ENCODE assay signal across 8 mouse cellular contexts in the genomic region with DNA sequence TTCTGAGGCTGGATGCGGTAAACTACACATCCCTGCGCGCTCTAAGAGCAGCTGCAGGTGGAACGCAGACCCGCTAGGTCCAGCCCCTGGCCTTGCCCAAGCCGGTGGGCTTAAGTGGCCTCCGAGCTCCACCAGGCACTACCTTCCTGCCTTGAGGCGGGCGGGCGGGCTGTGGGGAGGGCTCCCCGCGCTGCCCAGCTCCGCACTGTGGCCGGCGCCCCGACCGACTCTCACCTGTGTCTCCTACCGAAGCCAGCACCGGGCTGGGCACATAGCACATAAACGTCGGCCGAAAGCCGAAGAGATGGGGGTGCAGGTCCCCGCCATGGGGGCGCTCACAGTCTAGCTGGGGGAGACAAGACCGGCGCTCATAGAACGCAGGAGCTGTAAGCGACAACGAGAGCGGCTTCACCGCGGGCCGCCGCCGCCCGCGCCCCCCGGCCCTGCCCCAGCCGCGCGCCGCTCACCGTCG. TPM values are rescaled to one million over a fixed set of nuclear protein-coding genes. Genes with fewer than 3 reads are reported as not detected.
DNase-seq lines count a peak whose midpoint lies in the region; ATAC-seq and TF ChIP-seq lines count a peak whose summit lies in the region.

No protein-coding gene starts in this region.

- WGBS in heart, embryonic 12.5 days = under 1% methylated on average over 40 of the region's 45 CpGs
- under 1% methylated on average over 45 of the region's 45 CpGs for WGBS in embryonic facial prominence, embryonic 10.5 days
- under 1% methylated on average over 43 of the region's 45 CpGs for WGBS in intestine, embryonic 14.5 days
- WGBS in midbrain, embryonic 14.5 days = under 1% methylated on average over 44 of the region's 45 CpGs

- peak overlapping the region; percentile 34 for H3K27ac ChIP-seq in heart, embryonic 12.5 days (ENCODE audit: poor library complexity, severe bottlenecking)
- no peak overlapping the region for H3K27ac ChIP-seq in ES-Bruce4 (ENCODE audit: insufficient read depth, low read length)
- H3K27ac ChIP-seq in embryonic facial prominence, embryonic 10.5 days (replicated peaks) = peak overlapping the region; percentile 91
- peak overlapping the region; percentile 47; the same call in 1 of the 2 replicates for H3K27ac ChIP-seq in intestine, embryonic 14.5 days (ENCODE audit: low read depth)
- H3K27ac ChIP-seq in midbrain, embryonic 14.5 days (replicated peaks; ENCODE audit: low read depth, low read length) = peak overlapping the region; percentile 77

- H3K4me1 ChIP-seq in heart, embryonic 12.5 days (replicated peaks) = peaks cover 20% of the 10 kb centered on the region
- H3K4me1 ChIP-seq in ES-Bruce4 (ENCODE audit: control insufficient read depth, insufficient read depth, low read length) = no peaks in the 10 kb centered on the region
- H3K4me1 ChIP-seq in embryonic facial prominence, embryonic 10.5 days = peaks cover 24% of the 10 kb centered on the region
- H3K4me1 ChIP-seq in intestine, embryonic 14.5 days (replicated peaks; ENCODE audit: control insufficient read depth, insufficient read depth, low read length) = peaks cover 11% of the 10 kb centered on the region
- peaks cover 12% of the 10 kb centered on the region for H3K4me1 ChIP-seq in midbrain, embryonic 14.5 days (ENCODE audit: control insufficient read depth, insufficient read depth, low read length)

- no peak for TF ChIP-seq POLR2A in ES-Bruce4 (IDR thresholded peaks at IDR 0.05; ENCODE audit: insufficient read depth, low read length)

- peaks cover 76% of the 10 kb centered on the region for H3K36me3 ChIP-seq in heart, embryonic 12.5 days
- peaks cover 65% of the 10 kb centered on the region for H3K36me3 ChIP-seq in ES-Bruce4 (ENCODE audit: control insufficient read depth, insufficient read depth, low read length, poor library complexity, severe bottlenecking)
- peaks cover 80% of the 10 kb centered on the region for H3K36me3 ChIP-seq in embryonic facial prominence, embryonic 10.5 days (replicated peaks)
- H3K36me3 ChIP-seq in intestine, embryonic 14.5 days (ENCODE audit: control insufficient read depth, insufficient read depth, low read length) = peaks cover 71% of the 10 kb centered on the region
- H3K36me3 ChIP-seq in midbrain, embryonic 14.5 days (ENCODE audit: control insufficient read depth, insufficient read depth, low read length) = peaks cover 77% of the 10 kb centered on the region

- intact Hi-C loops in heart, postnatal 10 days (cut with DNase I) = no loop called here
- intact Hi-C loops in left cerebral cortex, postnatal 10 days (cut with DNase I) = loop anchor here (10.0 kb wide), 1 partner anchor 234 kb away; no protein-coding TSS in a partner anchor

- ATAC-seq in heart, embryonic 12.5 days (ENCODE audit: insufficient number of reproducible peaks, low FRiP score) = peak; percentile 58
- ATAC-seq in intestine, embryonic 14.5 days (replicated peaks; ENCODE audit: low FRiP score, low TSS enrichment, low read depth) = peak; percentile 59
- peak; percentile 57 for ATAC-seq in midbrain, embryonic 14.5 days (ENCODE audit: low FRiP score, low TSS enrichment)
- no peak for ATAC-seq in megakaryocyte progenitor cell, adult 5-6 weeks (replicated peaks; ENCODE audit: poor library complexity)

- peak overlapping the region; percentile 98 for H3K4me2 ChIP-seq in heart, embryonic 12.5 days
- H3K4me2 ChIP-seq in intestine, embryonic 14.5 days (ENCODE audit: low read length) = peak overlapping the region; percentile 93
- H3K4me2 ChIP-seq in midbrain, embryonic 14.5 days (ENCODE audit: low read length) = peak overlapping the region; percentile 98

- TF ChIP-seq EP300 in ES-Bruce4 (IDR thresholded peaks at IDR 0.05; ENCODE audit: insufficient read depth, low read depth, low read length) = no peak

- no peak for DNase-seq in heart, postnatal 10 days
- DNase-seq in embryonic facial prominence, embryonic 10.5 days (ENCODE audit: low spot score) = peak; percentile 55
- DNase-seq in intestine, embryonic 14.5 days (ENCODE audit: low spot score) = peak; percentile 78
- DNase-seq in midbrain, embryonic 14.5 days = peak; percentile 18
- DNase-seq in left cerebral cortex, postnatal 10 days (ENCODE audit: extremely low spot score in 1 of 2, low spot score in 2 of 2) = no peak

- no peaks in the 10 kb centered on the region for H3K9me3 ChIP-seq in heart, embryonic 12.5 days (replicated peaks)
- no peaks in the 10 kb centered on the region for H3K9me3 ChIP-seq in ES-Bruce4 (replicated peaks; ENCODE audit: control insufficient read depth, insufficient read depth, low read length, poor library complexity, severe bottlenecking)
- no peaks in the 10 kb centered on the region for H3K9me3 ChIP-seq in embryonic facial prominence, embryonic 10.5 days
- no peaks in the 10 kb centered on the region for H3K9me3 ChIP-seq in intestine, embryonic 14.5 days (ENCODE audit: control insufficient read depth, low read length)
- H3K9me3 ChIP-seq in midbrain, embryonic 14.5 days (ENCODE audit: control insufficient read depth, low read length) = no peaks in the 10 kb centered on the region

- no peaks in the 10 kb centered on the region for H3K27me3 ChIP-seq in heart, embryonic 12.5 days (replicated peaks)
- no peaks in the 10 kb centered on the region for H3K27me3 ChIP-seq in ES-Bruce4 (ENCODE audit: control insufficient read depth, insufficient read depth, low read length, poor library complexity, severe bottlenecking)
- H3K27me3 ChIP-seq in embryonic facial prominence, embryonic 10.5 days (replicated peaks; ENCODE audit: low read depth, poor library complexity, severe bottlenecking) = no peaks in the 10 kb centered on the region
- no peaks in the 10 kb centered on the region for H3K27me3 ChIP-seq in intestine, embryonic 14.5 days (replicated peaks; ENCODE audit: control insufficient read depth, insufficient read depth, low read length)
- no peaks in the 10 kb centered on the region for H3K27me3 ChIP-seq in midbrain, embryonic 14.5 days (ENCODE audit: control insufficient read depth, insufficient read depth, low read length)

- H3K4me3 ChIP-seq in heart, embryonic 12.5 days = peak overlapping the region; percentile 95
- H3K4me3 ChIP-seq in ES-Bruce4 (ENCODE audit: low read depth, low read length) = peak overlapping the region; percentile 93
- H3K4me3 ChIP-seq in embryonic facial prominence, embryonic 10.5 days = peak overlapping the region; percentile 98
- H3K4me3 ChIP-seq in intestine, embryonic 14.5 days (ENCODE audit: low read depth, low read length) = peak overlapping the region; percentile 53
- H3K4me3 ChIP-seq in midbrain, embryonic 14.5 days (replicated peaks; ENCODE audit: low read depth, low read length) = peak overlapping the region; percentile 97

- H3K9ac ChIP-seq in heart, embryonic 12.5 days = peak overlapping the region; percentile 94
- peak overlapping the region; percentile 86 for H3K9ac ChIP-seq in ES-Bruce4 (ENCODE audit: low read depth, poor library complexity, severe bottlenecking)
- peak overlapping the region; percentile 82 for H3K9ac ChIP-seq in intestine, embryonic 14.5 days (ENCODE audit: low read length)
- peak overlapping the region; percentile 92 for H3K9ac ChIP-seq in midbrain, embryonic 14.5 days (replicated peaks; ENCODE audit: low read length)

- no peak for TF ChIP-seq CTCF in ES-Bruce4 (IDR thresholded peaks at IDR 0.05; ENCODE audit: low read depth, low read length)

RNA-seq across cellular contexts. Expression of a gene that starts 0.4 kb away (rescaled TPM):
- 91.7 and 95.5 TPM in 2 replicates for polyA plus RNA-seq in heart, embryonic 12.5 days (2016; fragmentation: Nextera tagmentation; extraction: Ambion mirVana)
- total RNA-seq in heart, postnatal 10 days (2021) = 10 to 100 TPM; 58.5 to 58.8 TPM
- 68.4 and 83.0 TPM in 2 replicates for polyA plus RNA-seq in ES-Bruce4 (2011; ENCODE audit: insufficient read depth, insufficient read length, low read depth, missing spikeins)
- 133 and 137 TPM in 2 replicates for polyA plus RNA-seq in embryonic facial prominence, embryonic 10.5 days (2016; fragmentation: Nextera tagmentation; extraction: Ambion mirVana)
- 96.2 and 101 TPM in 2 replicates for polyA plus RNA-seq in intestine, embryonic 14.5 days (2014; fragmentation: Nextera tagmentation; extraction: Ambion mirVana)
- 143 and 161 TPM in 2 replicates for polyA plus RNA-seq in midbrain, embryonic 14.5 days (2014; fragmentation: Nextera tagmentation; extraction: Ambion mirVana)
- 100 to 1,000 TPM; 187 to 190 TPM for total RNA-seq in left cerebral cortex, postnatal 10 days (2021)
- total RNA-seq in megakaryocyte progenitor cell, adult 5-6 weeks (2015) = 44.4 and 53.5 TPM in 2 replicates
- total RNA-seq in megakaryocyte progenitor cell, adult 5-6 weeks (2017) = 33.6 and 37.9 TPM in 2 replicates

RNA-seq across cellular contexts. Expression of a gene that starts 0.4 kb away (rescaled TPM):
- 142 and 145 TPM in 2 replicates for polyA plus RNA-seq in heart, embryonic 12.5 days (2016; fragmentation: Nextera tagmentation; extraction: Ambion mirVana)
- total RNA-seq in heart, postnatal 10 days (2021) = 100 to 1,000 TPM; 116 to 130 TPM
- polyA plus RNA-seq in ES-Bruce4 (2011; ENCODE audit: insufficient read depth, insufficient read length, low read depth, missing spikeins) = 161 and 167 TPM in 2 replicates
- 144 and 151 TPM in 2 replicates for polyA plus RNA-seq in embryonic facial prominence, embryonic 10.5 days (2016; fragmentation: Nextera tagmentation; extraction: Ambion mirVana)
- polyA plus RNA-seq in intestine, embryonic 14.5 days (2014; fragmentation: Nextera tagmentation; extraction: Ambion mirVana) = 90.2 and 99.7 TPM in 2 replicates
- polyA plus RNA-seq in midbrain, embryonic 14.5 days (2014; fragmentation: Nextera tagmentation; extraction: Ambion mirVana) = 68.0 and 80.9 TPM in 2 replicates
- total RNA-seq in left cerebral cortex, postnatal 10 days (2021) = 100 to 1,000 TPM; 126 to 129 TPM
- total RNA-seq in megakaryocyte progenitor cell, adult 5-6 weeks (2015) = 36.7 and 50.1 TPM in 2 replicates
- 52.8 and 62.4 TPM in 2 replicates for total RNA-seq in megakaryocyte progenitor cell, adult 5-6 weeks (2017)

RNA-seq across cellular contexts. Expression of a gene that starts 8.3 kb away (rescaled TPM):
- 20.4 and 23.5 TPM in 2 replicates for polyA plus RNA-seq in heart, embryonic 12.5 days (2016; fragmentation: Nextera tagmentation; extraction: Ambion mirVana)
- total RNA-seq in heart, postnatal 10 days (2021) = 10 to 100 TPM; 13.0 to 15.5 TPM
- polyA plus RNA-seq in ES-Bruce4 (2011; ENCODE audit: insufficient read depth, insufficient read length, low read depth, missing spikeins) = 51.4 and 54.3 TPM in 2 replicates
- 39.3 and 39.8 TPM in 2 replicates for polyA plus RNA-seq in embryonic facial prominence, embryonic 10.5 days (2016; fragmentation: Nextera tagmentation; extraction: Ambion mirVana)
- 30.4 and 31.1 TPM in 2 replicates for polyA plus RNA-seq in intestine, embryonic 14.5 days (2014; fragmentation: Nextera tagmentation; extraction: Ambion mirVana)
- 25.3 and 30.7 TPM in 2 replicates for polyA plus RNA-seq in midbrain, embryonic 14.5 days (2014; fragmentation: Nextera tagmentation; extraction: Ambion mirVana)
- total RNA-seq in left cerebral cortex, postnatal 10 days (2021) = 10 to 100 TPM; 78.8 to 80.9 TPM
- total RNA-seq in megakaryocyte progenitor cell, adult 5-6 weeks (2015) = 15.6 and 23.2 TPM in 2 replicates
- total RNA-seq in megakaryocyte progenitor cell, adult 5-6 weeks (2017) = 35.6 and 41.8 TPM in 2 replicates

RNA-seq across cellular contexts. Expression of a gene that starts 20.3 kb away (rescaled TPM):
- polyA plus RNA-seq in heart, embryonic 12.5 days (2016; fragmentation: Nextera tagmentation; extraction: Ambion mirVana) = 17.7 and 19.1 TPM in 2 replicates
- 10 to 100 TPM; 15.3 to 17.1 TPM for total RNA-seq in heart, postnatal 10 days (2021)
- 7.3 and 15.3 TPM in 2 replicates for polyA plus RNA-seq in ES-Bruce4 (2011; ENCODE audit: insufficient read depth, insufficient read length, low read depth, missing spikeins)
- polyA plus RNA-seq in embryonic facial prominence, embryonic 10.5 days (2016; fragmentation: Nextera tagmentation; extraction: Ambion mirVana) = 28.6 and 31.8 TPM in 2 replicates
- polyA plus RNA-seq in intestine, embryonic 14.5 days (2014; fragmentation: Nextera tagmentation; extraction: Ambion mirVana) = 18.4 and 22.8 TPM in 2 replicates
- 20.7 and 26.3 TPM in 2 replicates for polyA plus RNA-seq in midbrain, embryonic 14.5 days (2014; fragmentation: Nextera tagmentation; extraction: Ambion mirVana)
- total RNA-seq in left cerebral cortex, postnatal 10 days (2021) = 10 to 100 TPM; 17.3 to 19.6 TPM
- 13.5 and 13.9 TPM in 2 replicates for total RNA-seq in megakaryocyte progenitor cell, adult 5-6 weeks (2015)
- total RNA-seq in megakaryocyte progenitor cell, adult 5-6 weeks (2017) = 5.3 and 7.1 TPM in 2 replicates

RNA-seq across cellular contexts. Expression of a gene that starts 28.0 kb away (rescaled TPM):
- 0.56 and 0.58 TPM in 2 replicates for polyA plus RNA-seq in heart, embryonic 12.5 days (2016; fragmentation: Nextera tagmentation; extraction: Ambion mirVana)
- total RNA-seq in heart, postnatal 10 days (2021) = 1 to 10 TPM; 1.2 to 1.3 TPM
- not detected in 2 replicates for polyA plus RNA-seq in ES-Bruce4 (2011; ENCODE audit: insufficient read depth, insufficient read length, low read depth, missing spikeins)
- 0.87 and 0.96 TPM in 2 replicates for polyA plus RNA-seq in embryonic facial prominence, embryonic 10.5 days (2016; fragmentation: Nextera tagmentation; extraction: Ambion mirVana)
- 1.0 and 1.1 TPM in 2 replicates for polyA plus RNA-seq in intestine, embryonic 14.5 days (2014; fragmentation: Nextera tagmentation; extraction: Ambion mirVana)
- polyA plus RNA-seq in midbrain, embryonic 14.5 days (2014; fragmentation: Nextera tagmentation; extraction: Ambion mirVana) = 1.5 and 1.7 TPM in 2 replicates
- total RNA-seq in left cerebral cortex, postnatal 10 days (2021) = 1 to 10 TPM; 2.1 to 2.9 TPM
- 27.3 and 33.3 TPM in 2 replicates for total RNA-seq in megakaryocyte progenitor cell, adult 5-6 weeks (2015)
- 99.2 and 121 TPM in 2 replicates for total RNA-seq in megakaryocyte progenitor cell, adult 5-6 weeks (2017)

Comparison
In these comparisons a context has a peak if more than half of its experiments do, and no peak if none do; other contexts are left out.
1. DNase-seq: peak in embryonic facial prominence, embryonic 10.5 days (single experiment), intestine, embryonic 14.5 days (single experiment) and midbrain, embryonic 14.5 days (single experiment); none in heart, postnatal 10 days (0 of 2) and left cerebral cortex, postnatal 10 days (0 of 2).
2. Peak in every context shown above with its lines, with median percentiles within 50 percentile points of each other: H3K4me2 ChIP-seq, H3K4me3 ChIP-seq and H3K9ac ChIP-seq.